ENCODE assay signal across 15 mouse cellular contexts in the genomic region with DNA sequence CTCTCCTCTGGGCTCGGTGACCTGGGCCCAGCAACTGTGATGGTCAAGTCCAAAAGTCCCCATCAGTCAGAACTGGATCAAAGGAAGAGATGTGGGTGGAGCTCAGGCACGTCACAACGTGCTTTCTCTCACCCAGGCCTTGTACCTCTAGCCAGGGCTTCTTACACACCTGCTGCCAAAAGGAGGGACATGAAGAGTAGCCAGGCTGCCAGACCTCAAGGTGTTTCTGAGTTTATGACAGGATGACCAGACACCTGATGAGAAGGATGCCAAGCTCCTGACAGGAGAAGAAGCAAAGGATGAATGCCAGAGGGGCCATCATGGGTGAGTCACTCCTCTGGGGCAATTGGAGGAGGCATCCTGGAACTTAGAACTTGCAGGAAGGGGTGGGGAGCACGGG.
A peak's percentile ranks its signal among the peaks of the same experiment; 100 is the strongest.
DNase-seq lines count a peak whose midpoint lies in the region; ATAC-seq and TF ChIP-seq lines count a peak whose summit lies in the region.
"Had no signal": no experiment of that assay in that cellular context is flagged by ENCODE, and none has a peak within 500 bp of the region (broad histone marks: within the 10 kb centered on the region; RNA-seq: fewer than 3 reads in every experiment).

No protein-coding gene starts in this region.

- H3K9me3 ChIP-seq in intestine, embryonic 14.5 days (ENCODE audit: control insufficient read depth, low read length) = no peaks in the 10 kb centered on the region
- no peaks in the 10 kb centered on the region for H3K9me3 ChIP-seq in intestine, postnatal 0 days (ENCODE audit: control insufficient read depth)
- no peaks in the 10 kb centered on the region for H3K9me3 ChIP-seq in lung, embryonic 16.5 days (ENCODE audit: control insufficient read depth, low read length)
- H3K9me3 ChIP-seq in stomach, embryonic 14.5 days (ENCODE audit: control insufficient read depth, low read depth, low read length) = no peaks in the 10 kb centered on the region
- H3K9me3 ChIP-seq: forebrain, embryonic 12.5 days; midbrain, embryonic 15.5 days had no signal

- peak; percentile 4 for DNase-seq in adrenal gland, postnatal 14 days
- DNase-seq in adrenal gland, adult (ENCODE audit: inconsistent age in 2 of 2, low spot score in 1 of 2) = no peak
- DNase-seq in intestine, embryonic 14.5 days (ENCODE audit: low spot score) = no peak
- no peak for DNase-seq in lung, adult 18-20 months
- DNase-seq in cerebellum, adult 9-10 months = no peak
- DNase-seq: adrenal gland, postnatal 25 days; cerebellum, postnatal 14 days; right cerebral cortex, postnatal 4 days had no signal

- no peaks in the 10 kb centered on the region for H3K27me3 ChIP-seq in intestine, embryonic 14.5 days (replicated peaks; ENCODE audit: control insufficient read depth, insufficient read depth, low read length)
- no peaks in the 10 kb centered on the region for H3K27me3 ChIP-seq in intestine, postnatal 0 days (replicated peaks; ENCODE audit: control insufficient read depth, insufficient read depth, low read length)
- H3K27me3 ChIP-seq in lung, embryonic 16.5 days (ENCODE audit: control insufficient read depth, insufficient read depth, low read depth, low read length) = no peaks in the 10 kb centered on the region
- no peaks in the 10 kb centered on the region for H3K27me3 ChIP-seq in stomach, embryonic 14.5 days (ENCODE audit: control insufficient read depth, insufficient read depth, low read length)
- H3K27me3 ChIP-seq: forebrain, embryonic 12.5 days; midbrain, embryonic 15.5 days had no signal

- no peak overlapping the region for H3K9ac ChIP-seq in intestine, embryonic 14.5 days (ENCODE audit: low read length)
- H3K9ac ChIP-seq in intestine, postnatal 0 days (ENCODE audit: low read depth, low read length) = no peak overlapping the region
- no peak overlapping the region for H3K9ac ChIP-seq in lung, embryonic 16.5 days (ENCODE audit: low read length)
- H3K9ac ChIP-seq in stomach, embryonic 14.5 days (replicated peaks; ENCODE audit: low read depth, low read length) = no peak overlapping the region
- H3K9ac ChIP-seq: forebrain, embryonic 12.5 days; midbrain, embryonic 15.5 days had no signal

- peaks cover 39% of the 10 kb centered on the region for H3K4me1 ChIP-seq in intestine, embryonic 14.5 days (replicated peaks; ENCODE audit: control insufficient read depth, insufficient read depth, low read length)
- 0 out of 2 replicates have a peak, but pooled peaks cover 7% of the 10 kb centered on the region for H3K4me1 ChIP-seq in intestine, postnatal 0 days (replicated peaks; ENCODE audit: control insufficient read depth, insufficient read depth, low read length)
- H3K4me1 ChIP-seq in lung, embryonic 16.5 days (replicated peaks; ENCODE audit: control insufficient read depth, insufficient read depth, low read length) = peaks cover 31% of the 10 kb centered on the region
- H3K4me1 ChIP-seq in stomach, embryonic 14.5 days (ENCODE audit: control insufficient read depth, insufficient read depth, low read length) = peaks cover 46% of the 10 kb centered on the region
- H3K4me1 ChIP-seq: midbrain, embryonic 15.5 days had no signal

- H3K27ac ChIP-seq in intestine, embryonic 14.5 days (ENCODE audit: low read depth) = peak overlapping the region; percentile 89
- H3K27ac ChIP-seq in intestine, postnatal 0 days (ENCODE audit: low read depth, low read length) = no peak overlapping the region; the same call in 1 of the 2 replicates
- peak overlapping the region; percentile 88; the same call in 1 of the 2 replicates for H3K27ac ChIP-seq in lung, embryonic 16.5 days (ENCODE audit: low read length)
- peak overlapping the region; percentile 91 for H3K27ac ChIP-seq in stomach, embryonic 14.5 days (ENCODE audit: low read length)
- H3K27ac ChIP-seq: forebrain, embryonic 12.5 days; hindbrain, postnatal 0 days; midbrain, embryonic 15.5 days had no signal

- no peaks in the 10 kb centered on the region for H3K36me3 ChIP-seq in intestine, embryonic 14.5 days (ENCODE audit: control insufficient read depth, insufficient read depth, low read length)
- no peaks in the 10 kb centered on the region for H3K36me3 ChIP-seq in intestine, postnatal 0 days (ENCODE audit: control insufficient read depth, insufficient read depth)
- no peaks in the 10 kb centered on the region for H3K36me3 ChIP-seq in lung, embryonic 16.5 days (ENCODE audit: control insufficient read depth, insufficient read depth, low read length)
- H3K36me3 ChIP-seq in stomach, embryonic 14.5 days (ENCODE audit: control insufficient read depth, insufficient read depth, low read length) = no peaks in the 10 kb centered on the region
- H3K36me3 ChIP-seq: forebrain, embryonic 12.5 days; midbrain, embryonic 15.5 days had no signal

- no peak for TF ChIP-seq CTCF in intestine, postnatal 0 days (IDR thresholded peaks at IDR 0.05; ENCODE audit: low read depth)

- WGBS in intestine, embryonic 14.5 days = 76% methylated on average over 4 of the region's 4 CpGs
- WGBS in intestine, postnatal 0 days = 58% methylated on average over 4 of the region's 4 CpGs
- 47% methylated on average over 4 of the region's 4 CpGs for WGBS in lung, embryonic 16.5 days
- WGBS in stomach, embryonic 14.5 days = 51% methylated on average over 4 of the region's 4 CpGs

- no peak overlapping the region for H3K4me2 ChIP-seq in intestine, embryonic 14.5 days (ENCODE audit: low read length)
- H3K4me2 ChIP-seq in intestine, postnatal 0 days (replicated peaks; ENCODE audit: low read depth) = no peak overlapping the region
- H3K4me2 ChIP-seq in lung, embryonic 16.5 days (ENCODE audit: low read depth, low read length) = no peak overlapping the region
- no peak overlapping the region for H3K4me2 ChIP-seq in stomach, embryonic 14.5 days (replicated peaks; ENCODE audit: low read depth, low read length)
- H3K4me2 ChIP-seq: forebrain, embryonic 12.5 days; midbrain, embryonic 15.5 days had no signal

- H3K4me3 ChIP-seq in intestine, embryonic 14.5 days (ENCODE audit: low read depth, low read length) = no peak overlapping the region
- H3K4me3 ChIP-seq in intestine, postnatal 0 days (ENCODE audit: low read depth, low read length) = no peak overlapping the region
- no peak overlapping the region for H3K4me3 ChIP-seq in lung, embryonic 16.5 days (ENCODE audit: low read length)
- no peak overlapping the region for H3K4me3 ChIP-seq in stomach, embryonic 14.5 days (ENCODE audit: low read depth, low read length)
- H3K4me3 ChIP-seq: forebrain, embryonic 12.5 days; layer of hippocampus, adult 2 months; midbrain, embryonic 15.5 days had no signal

- no peak for ATAC-seq in intestine, embryonic 14.5 days (replicated peaks; ENCODE audit: low FRiP score, low TSS enrichment, low read depth)
- no peak for ATAC-seq in intestine, postnatal 0 days
- no peak for ATAC-seq in lung, embryonic 16.5 days (ENCODE audit: low read depth)
- ATAC-seq in stomach, embryonic 14.5 days (ENCODE audit: insufficient number of reproducible peaks, insufficient read depth, low FRiP score, low read depth) = no peak
- ATAC-seq: midbrain, embryonic 15.5 days had no signal
